Comparison of ENCODE assay signal across 17 mouse cellular contexts in genomic region chr2:142400781-142401180, GRCm38 (mm10).
"Had no signal": no experiment of that assay in that cellular context is flagged by ENCODE, and none has a peak within 500 bp of the region (broad histone marks: within the 10 kb centered on the region; RNA-seq: fewer than 3 reads in every experiment).

No protein-coding gene starts in this region.

- H3K4me2 ChIP-seq: limb, embryonic 12.5 days; liver, embryonic 15.5 days; midbrain, embryonic 12.5 days; midbrain, embryonic 15.5 days; neural tube, embryonic 12.5 days; neural tube, embryonic 15.5 days; stomach, embryonic 15.5 days had no signal

- H3K9me3 ChIP-seq: limb, embryonic 12.5 days; liver, embryonic 12.5 days; liver, embryonic 15.5 days; midbrain, embryonic 12.5 days; midbrain, embryonic 15.5 days; neural tube, embryonic 12.5 days; neural tube, embryonic 15.5 days; stomach, embryonic 15.5 days had no signal

- ATAC-seq: intestine, postnatal 0 days; liver, embryonic 12.5 days; midbrain, embryonic 15.5 days had no signal

- DNase-seq: kidney, adult 2 months; liver; lung, adult 18-20 months; lung, postnatal 14 days; spleen, adult 18-20 months; thymus, postnatal 25 days had no signal

- H3K36me3 ChIP-seq: limb, embryonic 12.5 days; liver, embryonic 12.5 days; liver, embryonic 15.5 days; midbrain, embryonic 12.5 days; midbrain, embryonic 15.5 days; neural tube, embryonic 12.5 days; neural tube, embryonic 15.5 days; stomach, embryonic 15.5 days had no signal

- H3K27ac ChIP-seq: kidney, postnatal 0 days; limb, embryonic 12.5 days; liver, embryonic 15.5 days; macrophage; midbrain, embryonic 12.5 days; midbrain, embryonic 15.5 days; neural tube, embryonic 12.5 days; neural tube, embryonic 15.5 days; stomach, embryonic 15.5 days had no signal

- H3K27me3 ChIP-seq: limb, embryonic 12.5 days; liver, embryonic 12.5 days; liver, embryonic 15.5 days; midbrain, embryonic 15.5 days; neural tube, embryonic 12.5 days; neural tube, embryonic 15.5 days; stomach, embryonic 15.5 days had no signal

- H3K4me1 ChIP-seq: limb, embryonic 12.5 days; neural tube, embryonic 12.5 days; stomach, embryonic 15.5 days had no signal

- H3K9ac ChIP-seq: limb, embryonic 12.5 days; liver, embryonic 12.5 days; liver, embryonic 15.5 days; midbrain, embryonic 12.5 days; midbrain, embryonic 15.5 days; neural tube, embryonic 12.5 days; neural tube, embryonic 15.5 days; stomach, embryonic 15.5 days had no signal

- H3K4me3 ChIP-seq: limb, embryonic 12.5 days; liver, embryonic 12.5 days; liver, embryonic 15.5 days; midbrain, embryonic 12.5 days; midbrain, embryonic 15.5 days; neural tube, embryonic 12.5 days; neural tube, embryonic 15.5 days; stomach, embryonic 15.5 days had no signal
